Mouse (Mus musculus) large intestine, adult 2 months (tissue): Measurements from ENCODE around the gene Cmtm4. TPM values are rescaled to one million over a fixed set of nuclear protein-coding genes. Genes with fewer than 3 reads are reported as not detected.

Experiments
- DNase-seq: peaks from one replicate; pipeline ENCODE4 v3.0.0-alpha.2; 2012; ENCODE audit warnings: low read depth, low spot score
- WGBS: fragments of 180-500 bp; shearing (Covaris S2); methylation state at CpG from one replicate; pipeline ENCODE4 v1.1.7; 2018; 5-methylcytosine and 5-hydroxymethylcytosine counted together
- polyA plus RNA-seq: library from polyadenylated mRNA; depleted of rRNA; stranded (reverse); fragments of >200 nt; gene quantifications from 2 replicates; pipeline ENCODE4 v1.2.3, GENCODE M21; 2012

Cmtm4 gene
- polyA plus RNA-seq, 1 experiment = 20.9 TPM

DNA sequence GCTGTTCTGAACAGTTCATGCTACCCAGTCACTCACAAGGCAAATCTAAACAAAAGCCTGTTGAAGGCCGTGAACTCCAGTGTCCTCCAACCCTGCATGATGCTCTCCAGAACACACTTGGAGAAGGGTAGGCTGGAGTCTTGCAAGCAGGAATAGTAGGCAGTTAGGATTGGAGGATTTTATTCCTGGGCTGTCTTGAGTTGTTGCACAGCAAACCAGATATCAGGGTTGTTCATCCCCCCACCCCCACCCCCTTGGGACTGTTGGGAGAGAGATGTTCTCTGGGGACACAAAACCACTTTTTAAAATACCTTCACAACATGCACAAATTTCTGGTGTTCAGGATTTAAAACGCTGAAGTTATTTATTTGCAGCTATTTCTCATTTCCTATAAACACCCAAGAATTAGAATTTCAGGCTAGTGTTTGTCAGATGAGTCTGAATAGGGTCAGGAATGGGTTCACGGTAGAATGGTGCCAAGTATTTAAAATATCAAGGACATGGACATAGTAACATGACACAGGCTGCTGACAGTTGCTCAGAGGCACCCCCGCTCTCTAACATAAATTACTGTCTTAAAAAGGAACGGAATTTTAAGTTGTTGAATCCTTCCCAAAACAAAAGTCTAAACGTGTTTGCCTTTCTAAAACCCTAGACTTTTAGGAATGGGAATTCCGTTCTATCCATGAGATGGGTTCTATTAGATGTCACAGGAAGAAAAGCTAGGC is 17.4 kb upstream of the Cmtm4 start:
- DNase-seq = no peak
- WGBS = 60% methylated on average over 7 of the region's 7 CpGs

DNA sequence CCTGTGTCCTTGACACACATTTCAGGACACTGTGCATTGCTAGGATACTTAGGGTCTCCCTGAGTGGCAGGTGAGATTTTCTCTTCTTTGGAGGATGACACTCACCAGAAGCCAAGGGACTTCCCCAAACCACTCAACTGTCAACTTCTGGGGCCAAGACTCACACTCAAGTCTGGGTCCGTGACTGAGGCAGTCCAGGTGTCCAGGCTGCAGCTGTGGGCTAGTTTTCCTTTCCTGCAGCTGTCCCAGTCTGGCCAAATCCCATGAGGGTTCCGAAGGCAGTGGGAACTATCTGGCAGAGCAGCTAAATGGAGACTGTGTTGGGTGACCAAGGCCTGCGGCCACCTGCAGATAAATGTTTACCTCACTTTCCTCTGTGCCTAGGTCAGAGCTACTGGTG is 16.4 kb upstream of the Cmtm4 start:
- no peak for DNase-seq
- WGBS = 70% methylated on average over 3 of the region's 3 CpGs

DNA sequence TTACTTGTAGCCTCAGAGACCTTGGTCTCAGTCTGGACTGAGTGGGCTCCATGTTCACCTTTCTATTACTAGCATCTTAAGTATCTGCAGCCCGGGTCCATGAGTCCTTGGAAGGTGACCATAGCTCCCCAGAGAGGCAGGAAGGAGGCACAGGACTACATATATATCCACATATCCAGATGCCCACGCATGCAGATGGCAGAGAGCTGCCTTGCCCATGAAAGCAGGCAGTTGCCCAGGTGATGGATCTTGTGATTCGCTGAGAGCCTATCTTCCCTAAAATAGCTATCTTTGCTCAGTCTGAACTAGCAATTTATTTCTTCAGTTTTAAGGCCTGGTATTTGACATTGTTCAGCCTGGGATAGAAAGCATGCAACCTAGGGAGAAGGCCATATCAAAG is 15.9 kb upstream of the Cmtm4 start:
- no peak for DNase-seq
- WGBS = 91% methylated on average over 3 of the region's 3 CpGs

DNA sequence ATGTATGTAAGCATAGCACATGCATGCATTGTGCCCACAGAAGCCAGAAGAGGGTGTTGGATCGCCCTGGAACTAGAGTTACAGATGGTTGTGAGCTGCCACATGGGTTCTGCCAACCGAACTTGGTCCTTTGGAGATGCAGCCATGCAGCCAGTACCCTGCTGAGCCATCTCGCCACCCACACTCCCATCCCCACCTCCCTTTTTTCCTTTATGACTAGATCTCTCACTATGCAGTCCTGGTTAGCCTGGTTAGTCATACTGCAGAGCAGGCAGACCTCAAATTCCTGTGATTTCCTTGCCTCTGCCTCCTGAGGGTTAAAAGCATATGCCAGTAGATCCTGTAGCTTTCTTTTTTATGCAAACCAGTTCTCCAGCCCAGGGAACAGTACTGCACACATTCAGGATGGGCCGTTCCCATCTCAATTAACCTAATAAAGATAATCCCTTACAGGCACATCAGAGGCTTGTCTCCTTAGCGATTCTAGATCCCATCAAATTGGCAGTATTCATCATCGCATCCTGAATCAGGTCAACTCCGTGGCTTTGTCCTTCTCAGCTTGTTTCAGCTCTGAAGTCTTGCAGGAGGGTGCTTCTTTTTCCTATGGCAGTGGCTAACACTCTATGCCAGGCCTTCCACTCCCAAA is 15.1 kb upstream of the Cmtm4 start:
- WGBS = 72% methylated on average over 7 of the region's 7 CpGs
- DNase-seq = no peak

DNA sequence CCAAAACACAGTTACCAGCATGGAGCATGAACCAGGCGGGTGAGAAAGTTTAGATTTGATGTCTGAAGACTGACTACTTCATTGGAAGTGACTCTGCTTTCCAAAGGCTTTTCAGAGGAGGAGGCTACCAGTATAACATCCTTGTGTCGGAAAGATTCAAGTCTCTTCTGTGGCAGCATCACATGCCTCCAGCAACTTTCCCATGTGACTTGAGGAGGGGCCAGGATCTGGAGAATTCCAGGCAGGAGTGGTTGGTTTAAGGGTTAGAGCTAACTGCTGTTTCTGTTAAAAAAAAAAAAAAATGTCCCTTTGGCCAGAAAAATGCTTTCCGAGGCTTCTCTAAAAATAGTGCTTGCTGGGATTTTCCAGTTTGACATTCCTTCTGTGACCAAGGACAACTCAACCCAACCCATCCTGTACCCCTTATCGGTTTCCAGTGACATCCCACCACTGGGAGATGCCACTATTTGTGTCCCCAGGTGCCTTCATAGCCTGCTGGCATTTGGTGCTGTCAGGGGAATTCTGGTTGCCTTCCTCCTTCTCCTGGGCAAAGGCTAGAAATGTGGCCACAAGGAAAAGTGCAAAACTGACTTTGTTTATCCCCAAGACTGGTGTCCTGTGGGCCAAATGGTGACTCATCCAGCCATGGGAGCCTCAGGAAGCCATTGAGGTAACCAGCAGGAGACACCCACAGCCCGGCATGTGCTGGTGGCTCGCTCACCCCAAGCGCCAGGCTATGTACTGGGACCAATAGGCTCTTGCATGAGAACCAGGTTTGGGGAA is 12.9 kb upstream of the Cmtm4 start:
- 76% methylated on average over 7 of the region's 7 CpGs for WGBS
- no peak for DNase-seq

DNA sequence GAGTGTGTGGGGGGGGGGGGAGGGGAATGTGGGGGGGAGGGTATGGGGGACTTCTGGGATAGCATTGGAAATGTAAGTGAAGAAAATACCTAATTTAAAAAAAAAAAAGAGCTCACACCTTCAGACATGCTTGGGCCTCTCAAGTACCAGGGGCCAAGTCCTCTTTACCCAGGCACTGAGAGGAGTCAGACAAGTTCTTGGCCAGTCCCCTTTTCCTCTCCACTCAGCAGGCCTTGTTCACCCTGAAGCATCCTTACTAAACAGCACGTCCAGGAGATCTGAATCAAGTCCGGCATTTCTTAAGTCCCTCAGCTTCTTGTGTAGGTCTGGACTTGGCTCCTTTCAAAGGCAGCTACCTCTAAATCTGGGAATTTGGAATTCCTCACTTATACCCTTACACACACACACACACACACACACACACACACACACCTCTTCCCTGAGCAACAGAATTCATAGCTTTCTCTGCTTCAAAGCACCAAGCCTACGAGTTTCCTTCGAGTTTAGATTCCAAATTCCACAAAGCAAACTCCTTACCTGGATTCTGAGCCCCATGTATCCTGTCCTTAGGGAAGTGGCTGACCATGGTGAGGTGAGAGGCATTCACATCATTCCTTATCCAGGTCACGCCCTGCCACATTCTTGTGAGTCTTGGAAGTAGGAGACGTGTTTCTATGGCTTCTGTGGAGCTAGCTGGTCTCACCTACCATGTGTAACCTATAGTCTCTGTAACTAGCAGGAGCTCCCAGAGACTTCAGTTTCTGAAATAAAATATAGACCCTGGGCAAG is 10.9 kb upstream of the Cmtm4 start:
- WGBS = 74% methylated on average over 6 of the region's 6 CpGs

DNA sequence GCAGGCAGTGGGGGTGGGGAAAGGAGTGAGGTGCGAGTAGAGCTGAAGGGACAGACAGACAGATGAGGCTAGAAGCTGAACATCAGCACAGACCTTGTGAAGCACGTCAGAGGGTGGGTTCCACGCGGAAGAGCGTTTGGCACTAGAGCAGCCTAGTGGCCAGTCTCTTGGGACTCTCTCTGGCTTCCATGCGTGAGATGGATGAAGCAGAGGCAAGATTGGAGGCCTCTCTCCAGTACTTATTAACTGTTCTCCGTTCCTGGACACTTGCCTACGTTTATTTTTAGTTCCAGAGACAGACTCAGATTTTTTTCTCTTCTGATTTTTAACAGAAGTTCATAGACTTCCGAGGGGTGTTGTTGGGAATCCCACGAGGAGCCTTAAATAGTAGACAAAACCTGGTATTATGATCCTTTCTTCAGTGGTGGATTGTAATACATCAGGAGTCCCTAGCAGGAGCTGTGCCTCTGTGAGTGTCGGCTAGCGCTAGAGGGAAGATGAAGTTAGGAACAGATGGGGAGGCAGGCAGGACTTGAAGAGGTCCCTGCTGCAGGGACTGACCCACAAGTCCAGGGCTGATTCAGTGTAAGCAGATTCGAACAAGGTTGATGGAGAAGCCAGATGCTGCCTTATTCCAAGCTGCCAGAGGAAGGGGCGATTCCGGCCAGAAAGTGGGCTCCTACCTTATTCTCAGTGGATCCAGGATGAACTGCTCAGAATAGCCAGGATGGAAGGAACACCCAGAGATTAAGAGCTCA is 10.0 kb upstream of the Cmtm4 start:
- DNase-seq = no peak
- 57% methylated on average over 15 of the region's 15 CpGs for WGBS

More for the DNA sequence above, 10.9 kb upstream of the Cmtm4 start:
- DNase-seq = no peak

DNA sequence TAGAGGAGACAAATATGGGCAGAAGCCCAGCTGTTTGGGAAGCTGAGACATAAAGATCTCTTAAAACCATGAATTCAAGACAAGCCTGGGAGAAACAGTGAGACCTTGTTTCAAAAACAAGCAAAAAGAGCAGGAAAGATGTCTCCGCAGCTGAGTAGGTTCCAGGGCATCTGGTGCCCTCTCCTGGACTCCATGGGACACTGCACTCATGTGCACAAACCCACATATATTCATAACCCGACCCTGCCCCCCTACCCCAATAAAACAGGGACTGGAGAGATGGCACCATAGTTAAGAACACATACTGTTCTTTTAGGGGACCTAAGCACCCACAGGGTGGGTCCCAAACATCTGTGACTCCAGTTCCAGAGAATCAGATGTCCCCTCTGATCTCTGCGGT is 8.0 kb upstream of the Cmtm4 start:
- WGBS = 69% methylated on average over 3 of the region's 3 CpGs
- DNase-seq = no peak

DNA sequence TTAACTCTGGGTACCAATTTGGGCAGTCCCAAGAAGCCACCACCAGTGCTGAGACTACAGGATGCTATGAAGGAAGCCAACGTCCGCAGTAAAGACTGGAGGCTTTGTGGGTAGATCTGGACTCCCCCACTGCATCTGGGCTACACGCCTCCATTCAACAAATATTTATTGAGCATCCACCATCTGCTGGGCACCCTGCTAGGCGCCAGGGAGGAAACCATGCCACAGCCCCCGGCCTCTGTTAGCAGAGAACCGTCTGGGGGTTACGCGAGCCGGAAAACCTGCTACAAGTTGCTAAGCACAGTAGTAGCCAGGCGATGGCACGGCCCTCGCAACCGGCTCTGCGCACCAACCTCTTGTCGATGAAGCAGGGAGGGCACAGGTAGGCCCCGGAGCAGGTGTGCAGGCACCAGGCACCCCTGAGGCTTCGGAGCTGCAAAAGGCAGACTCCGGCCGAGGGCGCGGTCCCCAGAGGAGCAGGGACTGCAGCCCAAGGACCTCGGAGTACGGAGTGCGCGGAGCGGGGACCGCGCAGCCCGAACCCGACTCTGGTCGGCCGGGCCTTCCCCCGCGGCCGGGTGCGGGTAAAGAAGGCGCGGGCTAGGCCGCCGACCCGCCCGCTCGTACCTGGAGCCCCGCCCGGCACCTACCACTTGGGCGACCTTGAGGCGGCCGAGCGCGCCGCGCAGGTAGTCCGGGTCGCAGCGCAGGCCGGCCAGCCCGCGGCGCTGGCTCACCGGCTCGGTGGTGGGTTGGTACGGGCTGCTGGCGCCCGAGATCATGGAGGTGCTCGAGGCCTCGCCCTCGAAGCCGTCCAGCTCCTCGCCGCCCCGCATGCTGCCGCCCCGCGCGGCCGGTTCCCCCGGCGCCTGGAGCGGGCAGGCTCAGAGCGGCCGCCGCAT is 555 bp downstream of the Cmtm4 start:
- DNase-seq = no peak
- WGBS = 1% methylated on average over 82 of the region's 82 CpGs

DNA sequence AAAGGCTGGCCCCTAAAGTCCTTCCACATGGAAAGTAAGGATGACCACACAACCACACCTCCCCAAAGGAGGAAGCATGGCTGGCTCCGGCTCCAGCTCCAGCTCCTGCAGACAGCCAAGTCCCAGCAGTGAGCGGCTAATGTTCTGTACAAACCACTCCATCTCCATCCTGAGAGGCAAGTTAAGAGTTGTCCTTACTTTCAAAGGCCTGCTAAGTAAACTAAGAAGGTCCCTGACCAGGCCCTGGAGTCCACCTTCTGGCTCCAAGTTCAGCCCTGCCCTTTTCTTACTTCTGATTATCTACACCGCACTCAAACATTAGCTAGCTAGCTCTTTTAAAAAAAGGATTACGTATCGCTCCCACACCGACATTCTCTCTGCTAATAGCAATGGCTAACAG is 1.8 kb downstream of the Cmtm4 start:
- DNase-seq = no peak
- 40% methylated on average over 6 of the region's 6 CpGs for WGBS

DNA sequence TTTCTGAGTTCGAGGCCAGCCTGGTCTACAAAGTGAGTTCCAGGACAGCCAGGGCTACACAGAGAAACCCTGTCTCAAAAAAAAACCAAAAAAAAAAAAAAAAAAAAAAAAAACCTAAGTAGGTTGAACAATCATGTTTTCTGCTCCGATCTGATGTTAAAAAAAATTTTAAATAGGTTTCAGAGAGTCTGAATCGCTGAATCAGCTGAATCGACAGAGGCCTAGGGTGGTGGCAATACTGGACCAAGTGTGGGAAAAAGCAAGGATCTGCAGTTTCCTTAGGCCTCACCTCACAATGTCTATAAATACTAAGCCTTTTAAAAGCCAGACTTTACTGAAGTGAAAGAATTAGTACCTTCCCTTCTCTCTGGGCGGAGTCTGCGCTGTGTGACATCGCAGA is 2.5 kb downstream of the Cmtm4 start:
- WGBS = 90% methylated on average over 7 of the region's 7 CpGs
- DNase-seq = no peak

DNA sequence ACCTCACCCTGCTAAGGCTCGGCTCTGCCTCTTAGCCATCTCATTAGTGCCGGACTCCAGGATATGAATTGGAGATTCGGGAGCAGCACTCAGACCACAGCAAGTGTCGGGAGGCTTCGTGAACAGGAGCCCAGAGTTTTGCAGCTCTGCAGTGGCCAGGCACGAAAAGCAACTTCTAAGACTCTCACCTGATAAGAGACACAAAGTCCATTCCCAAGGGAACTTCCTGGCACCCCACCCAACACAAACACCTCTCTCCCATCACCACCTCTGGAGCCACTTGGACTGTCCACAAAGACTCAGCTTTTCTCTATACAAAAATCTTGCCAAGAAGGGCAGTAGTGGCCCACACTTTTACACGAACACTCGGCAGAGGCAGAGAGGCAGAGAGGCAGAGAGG is 5.4 kb downstream of the Cmtm4 start:
- DNase-seq = no peak
- 24% methylated on average over 8 of the region's 8 CpGs for WGBS

DNA sequence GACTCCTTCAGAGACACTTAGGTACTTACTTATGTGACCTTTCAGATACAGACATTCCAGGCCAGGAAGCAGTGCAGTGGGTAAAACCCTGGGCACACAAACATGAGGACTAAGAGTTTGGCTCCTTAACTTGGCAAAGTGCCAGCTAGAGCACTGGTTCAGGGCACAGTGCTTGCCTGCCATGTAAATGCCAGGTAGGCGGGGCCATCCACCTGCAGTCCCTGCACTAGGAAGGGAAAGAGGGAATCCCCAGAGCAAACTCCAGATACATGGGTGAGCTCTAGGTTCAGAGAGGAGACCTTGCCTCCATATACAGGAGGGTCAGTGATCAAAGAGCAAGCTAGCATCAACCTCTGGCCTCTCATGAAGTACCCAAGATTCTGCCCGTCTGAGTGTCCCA is 7.6 kb downstream of the Cmtm4 start:
- WGBS = 44% methylated on average over 2 of the region's 2 CpGs

DNA sequence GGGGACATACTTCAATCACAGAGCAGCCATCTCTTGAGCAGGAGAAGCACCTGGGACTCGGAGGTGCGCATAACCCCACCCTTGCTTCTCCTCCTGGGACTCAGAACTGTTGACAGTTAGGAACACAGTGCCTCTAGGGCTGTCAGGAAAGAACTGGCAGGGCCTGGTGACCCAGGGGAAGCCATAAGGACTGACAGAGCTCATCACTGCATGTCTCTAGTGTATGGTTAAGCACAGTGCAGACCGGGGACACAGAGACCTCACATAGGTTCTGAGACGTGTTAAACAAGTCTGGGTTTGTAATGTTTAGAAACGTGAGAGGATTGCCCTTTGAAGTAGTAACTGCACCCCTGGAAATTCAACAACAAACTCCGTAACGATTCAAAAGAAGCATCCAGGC is 8.1 kb downstream of the Cmtm4 start:
- WGBS = 25% methylated on average over 7 of the region's 7 CpGs
- DNase-seq = no peak

More for the DNA sequence above, 7.6 kb downstream of the Cmtm4 start:
- peak; percentile 83 for DNase-seq

DNA sequence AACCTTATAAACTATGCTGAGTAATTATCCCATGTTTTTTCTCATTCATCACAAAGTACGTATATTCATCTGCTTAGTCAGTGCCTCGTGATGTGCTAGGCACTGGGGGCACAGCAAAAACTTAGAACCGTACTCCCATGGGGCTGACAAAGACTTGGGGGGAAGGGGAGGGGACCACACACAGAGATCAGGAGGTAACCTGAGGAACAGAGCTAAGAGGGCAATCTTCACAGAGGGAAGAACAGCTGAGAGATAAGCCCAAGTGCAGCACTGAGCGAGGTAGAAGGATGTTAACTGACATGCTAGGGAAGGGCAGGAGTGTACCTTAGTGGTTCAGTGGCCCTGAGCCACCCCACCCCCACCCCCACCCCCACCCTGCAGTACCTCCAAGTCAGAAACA is 8.9 kb downstream of the Cmtm4 start:
- WGBS = 59% methylated on average over 4 of the region's 4 CpGs

DNA sequence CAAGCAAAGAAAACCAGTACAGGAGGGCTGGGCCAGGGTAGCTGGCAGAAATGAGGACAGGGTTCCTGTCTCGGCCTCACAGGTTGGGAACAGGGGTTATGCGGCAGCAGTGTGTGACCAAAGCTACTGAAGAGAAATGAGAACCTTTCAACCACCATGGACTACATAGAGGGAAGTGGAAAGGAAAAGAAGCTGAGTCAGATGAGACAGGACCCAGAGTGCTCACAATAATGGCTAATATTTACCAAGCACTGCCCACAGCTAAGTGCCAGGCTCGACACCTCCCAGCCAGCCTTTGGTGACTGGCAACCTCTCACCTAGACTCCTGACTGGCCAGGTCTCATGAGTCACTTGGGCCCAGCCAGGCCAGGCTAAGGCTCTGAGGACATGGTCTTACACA is 11.6 kb downstream of the Cmtm4 start:
- DNase-seq = no peak

More for the DNA sequence above, 8.9 kb downstream of the Cmtm4 start:
- DNase-seq = no peak

DNA sequence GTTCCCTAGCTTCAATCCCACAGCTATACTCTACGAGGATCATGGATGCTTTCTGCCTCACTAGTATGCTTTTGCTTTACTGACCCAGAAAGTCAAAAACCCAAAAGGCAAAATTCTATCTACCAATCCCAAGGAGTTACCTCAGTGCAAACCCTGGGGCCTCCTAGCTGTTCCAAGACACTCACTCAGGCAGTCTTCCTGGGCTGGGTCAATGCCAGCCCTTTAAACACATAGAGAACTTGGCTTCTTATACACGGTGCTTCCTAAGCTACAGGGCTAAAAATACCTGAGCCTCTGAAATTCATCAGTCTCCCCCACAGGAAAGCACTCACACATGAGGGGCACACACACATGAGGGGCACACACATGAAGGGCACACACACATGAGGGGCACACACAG is 12.3 kb downstream of the Cmtm4 start:
- no peak for DNase-seq
- WGBS = 44% methylated on average over 2 of the region's 2 CpGs

More for the DNA sequence above, 11.6 kb downstream of the Cmtm4 start:
- WGBS = 48% methylated on average over 3 of the region's 3 CpGs

DNA sequence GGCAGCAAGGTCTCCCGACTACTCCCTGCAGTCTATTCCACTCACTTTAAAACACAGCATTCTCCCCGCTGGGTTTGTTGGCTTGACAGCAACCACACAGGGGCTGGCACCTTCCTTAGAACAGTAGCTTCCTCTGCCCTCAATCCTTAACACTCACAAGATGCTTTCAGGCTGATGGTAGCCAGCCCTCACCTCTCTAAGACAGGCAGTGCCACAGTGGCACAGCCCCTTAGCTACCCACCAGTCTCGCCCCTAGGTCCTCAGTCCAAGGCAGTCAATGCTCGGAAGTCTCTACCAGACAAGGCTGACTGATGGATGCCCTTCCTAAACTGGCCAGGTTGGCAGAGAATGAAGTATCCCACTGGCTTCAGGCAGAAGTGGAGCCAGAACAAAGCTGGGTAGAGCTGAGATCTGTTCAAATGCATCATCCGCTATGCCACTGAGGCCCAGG is 14.6 kb downstream of the Cmtm4 start:
- DNase-seq = no peak
- 81% methylated on average over 5 of the region's 5 CpGs for WGBS
